Mouse (Mus musculus) liver, embryonic 18 days (tissue): ENCODE data around the gene Thoc5. TPM values are rescaled to one million over a fixed set of nuclear protein-coding genes. Genes with fewer than 3 reads are reported as not detected.

Experiments
- polyA plus RNA-seq: library from polyadenylated mRNA; depleted of rRNA; stranded (reverse); fragments of >200 nt; gene quantifications from 2 replicates; pipeline ENCODE4 v1.2.3, GENCODE M21; 2012; rRNA removed

Thoc5 gene
- 10.6 and 10.8 TPM in 2 replicates for polyA plus RNA-seq

DNA sequence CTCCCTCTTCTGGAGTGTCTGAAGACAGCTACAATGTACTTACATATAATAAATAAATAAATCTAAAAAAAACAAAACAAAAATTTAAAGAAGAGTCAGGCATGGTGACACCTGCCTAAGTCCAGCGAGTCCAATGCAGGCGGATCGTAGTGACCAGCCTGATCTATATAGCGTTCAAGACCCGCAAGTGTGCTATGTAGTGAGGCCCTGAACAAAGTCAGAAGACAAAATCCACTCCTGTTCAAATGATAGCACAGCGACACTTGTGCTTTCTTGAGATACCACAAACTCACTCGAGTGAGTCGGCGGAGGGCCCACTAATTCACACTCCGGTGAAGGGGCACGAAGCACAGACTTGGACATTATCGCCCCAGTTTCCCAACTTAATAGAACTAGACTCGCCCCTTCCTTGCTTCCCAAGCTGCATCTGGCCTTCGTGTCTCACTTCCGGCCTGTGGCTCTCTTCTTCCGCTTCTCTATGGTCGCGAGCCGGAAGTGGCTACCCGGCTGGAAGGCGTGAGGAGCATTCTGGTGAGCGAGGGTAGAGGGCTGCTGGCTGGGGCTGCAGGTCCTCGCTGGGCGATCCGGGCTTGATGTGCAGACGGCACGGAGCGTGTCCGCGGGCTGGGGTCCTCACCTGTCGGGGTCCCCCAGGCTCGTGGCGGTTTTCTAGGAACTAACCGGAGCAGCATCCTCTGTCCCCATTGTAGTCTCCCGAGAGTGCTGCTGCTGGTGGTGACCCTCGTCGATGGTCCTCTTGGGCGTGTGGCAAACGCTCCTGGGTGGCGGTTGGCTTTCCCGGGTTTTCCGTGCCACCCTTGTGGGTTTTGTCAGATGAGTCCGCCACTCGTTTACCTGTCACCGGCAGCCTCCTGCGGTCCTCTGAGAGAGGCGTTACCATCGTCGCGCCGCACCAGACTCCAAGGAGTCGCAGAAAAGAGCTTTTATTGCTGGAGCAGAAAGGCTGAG is at the start of gene Thoc5:
Gene Thoc5, plus strand, starts transcription at position 473 of the 969 bp plus-strand sequence.

DNA sequence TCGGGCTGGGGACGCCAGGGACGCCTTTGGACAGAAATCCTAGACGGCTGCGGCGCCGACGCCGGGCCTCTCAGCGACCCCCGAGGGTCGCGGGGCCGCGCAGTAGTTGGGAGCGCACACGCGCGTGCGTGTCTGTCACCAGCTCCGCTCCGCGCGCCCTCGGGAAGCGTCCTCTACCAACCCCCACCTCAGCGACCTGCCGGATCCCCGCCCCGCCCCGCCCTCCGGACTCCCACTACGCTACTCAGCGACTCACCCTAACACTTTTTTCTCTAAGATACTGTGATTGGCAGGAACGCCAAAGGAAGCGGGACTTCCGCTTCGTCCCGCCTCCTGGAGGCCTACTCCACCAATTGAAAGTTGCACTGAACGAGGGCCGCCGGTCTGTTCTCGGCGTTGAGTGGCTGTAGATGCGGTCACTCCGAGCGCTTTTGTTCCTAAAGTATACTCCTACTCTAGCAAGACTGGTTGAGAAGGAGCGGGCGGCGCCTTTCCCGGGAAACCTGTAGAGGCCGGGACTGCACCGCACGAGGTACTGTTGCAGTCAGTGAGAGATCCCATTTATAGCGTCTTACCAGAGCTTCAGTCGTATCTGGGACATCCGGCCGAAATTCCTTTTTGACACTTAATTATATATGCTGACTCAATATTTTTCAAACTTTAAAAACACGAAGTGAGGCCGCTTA is 45.7 kb upstream of the Thoc5 start, which contains the start of gene Nf2:
Gene Nf2, minus strand, starts transcription at position 279 of the 686 bp plus-strand sequence.

DNA sequence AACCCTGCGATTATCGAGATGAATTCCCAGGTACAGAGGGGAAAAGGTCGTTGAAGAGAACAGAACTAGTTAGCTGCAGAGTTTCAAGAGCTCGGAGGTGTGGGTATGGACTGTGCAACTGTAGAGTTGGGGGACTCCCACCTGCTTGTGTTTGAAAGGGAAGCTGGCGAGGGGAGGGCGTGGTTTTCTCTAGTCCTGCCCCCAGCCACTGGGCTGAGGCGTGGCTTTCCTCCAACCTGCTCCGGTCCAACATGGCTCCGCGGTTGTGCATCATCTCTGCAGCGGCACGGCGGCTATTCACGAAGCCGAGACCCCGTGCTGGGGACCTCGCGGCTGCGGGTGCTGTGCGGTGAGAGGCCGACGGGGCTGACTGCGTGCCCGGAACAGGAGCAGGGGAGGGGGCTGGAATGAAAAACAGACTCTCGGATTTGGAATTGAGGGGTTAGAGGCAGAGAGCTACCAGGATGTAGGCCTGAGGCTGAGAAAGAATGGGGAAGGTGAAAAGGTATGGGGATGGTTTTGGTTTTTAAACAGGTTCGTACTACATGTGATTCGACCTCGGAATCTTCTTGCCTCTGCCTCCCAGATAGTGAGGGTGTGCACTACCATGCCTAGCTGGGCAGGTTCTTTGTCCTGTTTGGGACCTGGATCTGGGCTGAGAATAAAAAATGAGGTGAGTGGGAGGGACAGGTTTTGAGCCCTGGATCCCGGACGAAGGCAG is 21.2 kb upstream of the Thoc5 start, which contains the start of gene Nipsnap1:
Gene Nipsnap1, plus strand, starts transcription at position 197 of the 721 bp plus-strand sequence.

DNA sequence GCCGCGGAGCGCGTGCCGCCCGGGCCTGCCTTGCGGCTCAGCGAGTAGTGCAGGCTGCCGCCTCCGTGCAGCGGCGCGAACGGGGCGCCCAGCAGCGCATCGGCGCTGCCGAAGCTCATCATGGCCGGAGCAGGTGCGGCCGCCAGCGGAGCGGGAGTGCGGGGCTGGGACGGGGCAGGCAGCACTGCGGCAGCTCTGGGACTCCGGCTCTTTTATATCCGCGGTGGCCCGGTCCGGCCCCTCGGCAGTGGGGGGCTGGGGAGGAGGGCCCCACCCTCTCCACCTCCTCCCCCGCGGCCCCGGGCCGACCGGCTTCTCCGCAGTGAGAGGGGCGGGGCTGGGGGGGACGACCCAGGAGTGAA is 52.7 kb downstream of the Thoc5 start, which contains the start of gene Nefh:
Gene Nefh, minus strand, starts transcription at position 252 of the 362 bp plus-strand sequence.

Other genes with a start within 250 kb of the Thoc5 start
- gene Uqcr10, start 191.0 kb upstream of the Thoc5 start, polyA plus RNA-seq, result 845 and 849 TPM in 2 replicates
- 13.1 and 14.5 TPM in 2 replicates for gene Zmat5, start 190.6 kb upstream of the Thoc5 start, polyA plus RNA-seq
- gene Cabp7, start 148.5 kb upstream of the Thoc5 start, polyA plus RNA-seq, result not detected in 2 replicates
- 10.5 and 12.2 TPM in 2 replicates for gene Nf2, start 45.8 kb upstream of the Thoc5 start, polyA plus RNA-seq
- 65.9 and 74.9 TPM in 2 replicates for gene Nipsnap1, start 21.4 kb upstream of the Thoc5 start, polyA plus RNA-seq
- gene Nefh, start 52.7 kb downstream of the Thoc5 start, polyA plus RNA-seq, result 0.07 and 0.08 TPM in 2 replicates
- gene Ap1b1, start 91.5 kb downstream of the Thoc5 start, polyA plus RNA-seq, result 34.2 and 43.2 TPM in 2 replicates
- gene Rasl10a, start 162.8 kb downstream of the Thoc5 start, polyA plus RNA-seq, result 0.36 and 0.44 TPM in 2 replicates
- gene Gas2l1, start 170.0 kb downstream of the Thoc5 start, polyA plus RNA-seq, result 10.7 and 12.1 TPM in 2 replicates
- 10.1 and 11.4 TPM in 2 replicates for gene Rhbdd3, start 203.6 kb downstream of the Thoc5 start, polyA plus RNA-seq
- gene Ewsr1, start 203.9 kb downstream of the Thoc5 start, polyA plus RNA-seq, result 162 and 183 TPM in 2 replicates